Mouse (Mus musculus) forebrain, embryonic 16.5 days (tissue): ENCODE data around the gene Foxb2. TPM values are rescaled to one million over a fixed set of nuclear protein-coding genes. Genes with fewer than 3 reads are reported as not detected.
"Not testable (repeated sequence)": the region's sequence is repeated elsewhere in the genome, so short reads cannot be mapped to it uniquely, and the experiment has no call there.

Experiments used
- ATAC-seq: fragments of 200-750 bp; cut with Nextera tagmentation; 2 replicates; pipeline ENCODE4 v1.8.0; 2017; ENCODE audit warnings: mild to moderate bottlenecking, moderate library complexity
- H3K27ac ChIP-seq: fragments of 300-500 bp; sonication (generic); 2 replicates; pipeline ENCODE4 v1.5.1; 2014; ENCODE audit warnings: low read length, control low read depth
- H3K27me3 ChIP-seq: fragments of 300-500 bp; sonication (generic); replicated peaks from 2 replicates; pipeline ENCODE4 v1.6.1; 2014; ENCODE audit warnings: low read length; ENCODE audit not compliant: control insufficient read depth, insufficient read depth
- H3K36me3 ChIP-seq: fragments of 300-500 bp; sonication (generic); 2 replicates; pipeline ENCODE4 v1.6.1; 2014; ENCODE audit not compliant: control insufficient read depth, insufficient read depth
- H3K4me1 ChIP-seq: fragments of 300-500 bp; sonication (generic); replicated peaks from 2 replicates; pipeline ENCODE4 v1.6.1; 2014; ENCODE audit warnings: low read length; ENCODE audit not compliant: control insufficient read depth, insufficient read depth
- H3K4me2 ChIP-seq: fragments of 300-500 bp; sonication (generic); 2 replicates; pipeline ENCODE4 v1.6.1; 2014; ENCODE audit warnings: mild to moderate bottlenecking, low read length, control low read depth
- H3K4me3 ChIP-seq: fragments of 300-500 bp; sonication (generic); replicated peaks from 2 replicates; pipeline ENCODE4 v1.5.1; 2014; ENCODE audit warnings: mild to moderate bottlenecking, low read length, control low read depth
- H3K9ac ChIP-seq: fragments of 300-500 bp; sonication (generic); replicated peaks from 2 replicates; pipeline ENCODE4 v1.6.1; 2014; ENCODE audit warnings: low read depth, low read length, control low read depth
- H3K9me3 ChIP-seq: fragments of 300-500 bp; sonication (generic); 2 replicates; pipeline ENCODE4 v1.6.1; 2016; ENCODE audit warnings: low read length; ENCODE audit not compliant: control insufficient read depth
- WGBS: fragments of 180-500 bp; shearing (Covaris S2); extraction: QIAGEN DNeasy Blood & Tissue Kit; methylation state at CpG from one replicate; pipeline ENCODE4 v1.1.7; 2014; 5-methylcytosine and 5-hydroxymethylcytosine counted together
- polyA plus RNA-seq: library from polyadenylated mRNA; unstranded; fragments of >200 nt; fragmentation: Nextera tagmentation; extraction: Ambion mirVana; gene quantifications from 2 replicates; pipeline ENCODE4 v1.2.1, GENCODE M21; 2015

Gene Foxb2
- polyA plus RNA-seq, 1 experiment from 2014 or later, result 0.32 TPM

- Histone ChIP-seq H3K9me3 (no peaks in the 10 kb centered on the region), H3K9ac (no peak overlapping the region), H3K36me3 (no peaks in the 10 kb centered on the region), H3K4me3 (peak overlapping the region; percentile 21), H3K4me2 (peak overlapping the region; percentile 39), H3K4me1 (peaks cover 39% of the 10 kb centered on the region), H3K27me3 (peaks cover 68% of the 10 kb centered on the region), H3K27ac (no peak overlapping the region)
- WGBS, result under 1% methylated on average over 55 of the region's 55 CpGs
- ATAC-seq, result 0 out of 2 replicates have a peak, but pooled peaks have one; percentile 4
Measured at GRCm38 (mm10) chr19:16873942-16874861, 597 bp upstream of the Foxb2 start.

DNA sequence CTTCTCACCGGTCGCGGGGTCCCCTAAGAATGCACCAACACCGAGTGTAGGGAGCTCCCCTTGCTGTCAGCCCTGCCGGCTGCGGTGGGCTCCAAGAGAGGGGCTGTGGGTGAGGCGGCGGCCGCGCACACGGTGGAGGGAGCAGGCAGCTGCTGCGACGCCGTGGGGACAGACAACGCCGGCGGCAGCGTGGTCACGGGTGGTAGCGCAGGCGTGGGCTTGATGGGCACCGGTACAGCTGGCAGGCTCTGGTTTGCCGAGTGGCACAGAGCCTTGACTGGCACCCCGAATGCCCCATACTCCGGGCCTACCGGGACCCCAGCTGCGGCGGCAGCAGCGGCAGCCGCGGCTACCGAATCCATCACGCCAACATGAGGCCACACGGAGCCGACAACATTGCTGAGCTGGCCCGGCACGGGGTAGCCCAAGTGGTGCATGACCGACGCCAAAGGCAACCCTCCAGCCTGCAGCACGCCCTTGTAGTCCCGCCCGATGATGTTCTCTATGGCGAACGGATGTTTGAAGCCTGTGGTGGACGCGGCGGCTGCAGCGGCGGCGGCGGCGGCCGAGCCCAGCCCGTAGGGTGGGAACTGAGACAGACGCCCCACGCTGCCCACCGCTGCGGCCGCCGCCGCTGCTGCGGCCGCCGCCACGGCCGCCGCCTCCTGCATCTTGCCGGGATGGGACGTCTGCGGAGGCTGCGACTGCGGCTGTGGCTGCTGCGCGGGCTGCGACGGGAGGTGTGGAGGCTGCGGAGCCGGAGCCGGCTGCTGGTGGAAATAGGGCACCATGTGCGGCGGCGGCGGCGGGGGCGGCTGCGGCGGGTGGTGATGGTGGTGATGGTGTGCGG, 1.0 kb downstream of the Foxb2 start:
- Histone ChIP-seq H3K27ac (no peak overlapping the region), H3K9ac (peak overlapping the region; percentile 36), H3K4me1 (peaks cover 39% of the 10 kb centered on the region), H3K36me3 (no peaks in the 10 kb centered on the region), H3K4me3 (peak overlapping the region; percentile 50), H3K9me3 (no peaks in the 10 kb centered on the region), H3K4me2 (peak overlapping the region; percentile 90), H3K27me3 (peaks cover 66% of the 10 kb centered on the region)
- WGBS, result under 1% methylated on average over 78 of the region's 88 CpGs
- peak; percentile 57 for ATAC-seq

DNA sequence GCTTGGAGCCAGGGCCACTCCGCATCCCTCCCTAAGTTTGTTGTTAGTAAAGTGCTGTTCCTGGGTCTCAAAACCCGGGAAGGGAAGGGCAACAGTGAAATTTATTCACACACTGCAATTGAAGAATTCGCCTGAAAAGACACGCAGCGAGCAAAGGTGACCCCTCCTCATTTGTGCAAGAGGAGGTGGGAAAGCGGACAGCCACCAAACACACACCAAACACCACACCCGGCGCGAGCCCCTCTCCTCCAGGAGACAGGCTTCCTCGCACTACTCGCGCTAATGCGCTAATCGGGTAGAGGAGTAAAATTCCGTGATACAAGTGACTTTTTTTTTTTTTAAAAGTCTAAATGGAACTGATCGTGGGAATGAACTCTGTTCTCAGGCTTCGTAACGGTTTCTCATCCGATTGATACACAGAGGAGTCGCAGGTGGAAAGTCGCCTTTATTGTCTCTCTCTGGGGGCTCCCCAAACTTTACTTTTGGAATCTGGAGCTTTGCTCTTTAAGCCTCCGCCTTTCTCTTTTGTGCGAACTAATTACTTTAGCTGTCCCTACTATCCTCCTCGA, 2.3 kb downstream of the Foxb2 start:
- Histone ChIP-seq H3K9me3 (no peaks in the 10 kb centered on the region), H3K36me3 (no peaks in the 10 kb centered on the region), H3K4me2 (no peak overlapping the region), H3K9ac (no peak overlapping the region), H3K27me3 (peaks cover 59% of the 10 kb centered on the region), H3K4me3 (no peak overlapping the region), H3K27ac (no peak overlapping the region), H3K4me1 (peaks cover 34% of the 10 kb centered on the region)
- WGBS, result 0% methylated on average over 24 of the region's 24 CpGs
- no peak for ATAC-seq

- H3K36me3 ChIP-seq, result no peaks in the 10 kb centered on the region
- H3K27me3 ChIP-seq, result peaks cover 59% of the 10 kb centered on the region
- no peak overlapping the region for H3K4me2 ChIP-seq
- H3K4me1 ChIP-seq, result peaks cover 31% of the 10 kb centered on the region
- no peak overlapping the region for H3K9ac ChIP-seq
- H3K9me3 ChIP-seq, result no peaks in the 10 kb centered on the region
- ATAC-seq, result no peak
- no peak overlapping the region for H3K27ac ChIP-seq
- no peak overlapping the region for H3K4me3 ChIP-seq
- WGBS, result 3% methylated on average over 28 of the region's 28 CpGs
Measured at GRCm38 (mm10) chr19:16870501-16871191, 3.0 kb downstream of the Foxb2 start.

DNA sequence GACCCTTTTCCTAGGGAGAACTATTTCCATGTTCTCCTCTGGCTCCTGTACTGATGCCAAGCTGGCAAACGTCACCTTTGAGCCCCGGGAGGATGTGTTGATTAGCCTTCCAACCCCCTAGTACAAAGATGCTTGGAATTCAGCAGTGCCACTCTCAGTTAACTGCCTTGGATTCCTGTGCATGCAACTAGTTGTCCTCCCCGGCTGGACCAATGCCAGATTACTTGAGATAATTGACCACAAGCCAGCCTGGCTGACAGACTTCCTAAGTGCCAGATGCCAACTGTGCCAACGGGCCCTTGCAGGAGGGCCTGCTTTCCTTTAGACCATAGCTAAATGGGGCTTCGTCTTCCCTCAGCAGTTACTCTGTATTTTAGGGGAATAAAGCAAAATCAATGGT, 5.1 kb downstream of the Foxb2 start:
- no peaks in the 10 kb centered on the region for H3K36me3 ChIP-seq
- peaks cover 19% of the 10 kb centered on the region for H3K4me1 ChIP-seq
- H3K9me3 ChIP-seq, result no peaks in the 10 kb centered on the region
- peaks cover 42% of the 10 kb centered on the region for H3K27me3 ChIP-seq
- WGBS, result 9% methylated on average over 5 of the region's 5 CpGs
- H3K27ac ChIP-seq, result no peak overlapping the region
- peak; percentile 57 for ATAC-seq
- no peak overlapping the region for H3K9ac ChIP-seq
- no peak overlapping the region for H3K4me3 ChIP-seq
- H3K4me2 ChIP-seq, result no peak overlapping the region

- H3K36me3 ChIP-seq, result no peaks in the 10 kb centered on the region
- no peak overlapping the region for H3K4me3 ChIP-seq
- H3K27me3 ChIP-seq, result no peaks in the 10 kb centered on the region
- no peak overlapping the region for H3K9ac ChIP-seq
- H3K27ac ChIP-seq, result no peak overlapping the region
- WGBS, result 45% methylated on average over 4 of the region's 4 CpGs
- H3K4me1 ChIP-seq, result no peaks in the 10 kb centered on the region
- 0 out of 2 replicates have a peak, but pooled peaks have one; percentile 38 for ATAC-seq
- no peak overlapping the region for H3K4me2 ChIP-seq
- H3K9me3 ChIP-seq, result no peaks in the 10 kb centered on the region
Measured at GRCm38 (mm10) chr19:16858646-16859045, 15.0 kb downstream of the Foxb2 start.

GRCm38 (mm10) chr19:16856752-16857151, 16.9 kb downstream of the Foxb2 start:
- no peak overlapping the region for H3K4me2 ChIP-seq
- 80% methylated on average over 5 of the region's 5 CpGs for WGBS
- ATAC-seq, result no peak
- H3K9ac ChIP-seq, result no peak overlapping the region
- no peaks in the 10 kb centered on the region for H3K4me1 ChIP-seq
- no peaks in the 10 kb centered on the region for H3K27me3 ChIP-seq
- H3K36me3 ChIP-seq, result no peaks in the 10 kb centered on the region
- no peak overlapping the region for H3K27ac ChIP-seq
- no peak overlapping the region for H3K4me3 ChIP-seq
- H3K9me3 ChIP-seq, result no peaks in the 10 kb centered on the region

DNA sequence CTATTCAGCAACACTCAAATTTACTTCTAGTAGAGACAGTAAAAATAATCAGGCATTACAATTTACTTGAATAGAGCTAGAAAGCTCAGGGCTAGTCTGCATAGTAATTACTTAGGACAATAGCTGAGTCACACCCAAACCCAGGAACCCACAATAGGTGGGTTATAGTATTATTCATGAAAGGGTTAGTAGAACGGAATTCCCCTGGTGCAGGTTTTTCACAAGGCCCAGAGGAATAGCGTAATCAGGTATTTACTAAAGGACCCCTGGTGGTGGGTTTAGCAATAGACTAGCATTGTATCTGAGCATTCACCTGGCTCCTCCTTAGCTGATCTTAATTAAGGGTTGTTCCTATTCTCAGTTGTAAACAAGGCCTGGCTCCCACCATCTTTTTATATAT, 29.5 kb downstream of the Foxb2 start:
- not testable (repeated sequence) for ATAC-seq

More for the DNA sequence above, 29.5 kb downstream of the Foxb2 start:
- not testable (repeated sequence) for H3K4me1 ChIP-seq, H3K9ac ChIP-seq, H3K4me3 ChIP-seq, H3K4me2 ChIP-seq, H3K36me3 ChIP-seq, H3K9me3 ChIP-seq, H3K27me3 ChIP-seq, H3K27ac ChIP-seq
- 73% methylated on average over 2 of the region's 2 CpGs for WGBS
